Mouse (Mus musculus) liver, embryonic 16.5 days (tissue): ENCODE measurements around the gene Ugt3a2. TPM values are rescaled to one million over a fixed set of nuclear protein-coding genes. Genes with fewer than 3 reads are reported as not detected.

ENCODE experiments used
- ATAC-seq: fragments of 200-750 bp; cut with Nextera tagmentation; 2 replicates; pipeline ENCODE4 v1.8.0; 2017; ENCODE audit warnings: low read depth, mild to moderate bottlenecking, moderate number of reproducible peaks, moderate library complexity
- H3K27ac ChIP-seq: fragments of 300-500 bp; sonication (generic); 2 replicates; pipeline ENCODE4 v1.5.1; 2014; ENCODE audit warnings: mild to moderate bottlenecking, low read length
- H3K27me3 ChIP-seq: fragments of 300-500 bp; sonication (generic); 2 replicates; pipeline ENCODE4 v1.6.1; 2014; ENCODE audit warnings: low read depth, low read length, mixed read lengths; ENCODE audit not compliant: control insufficient read depth, insufficient read depth
- H3K36me3 ChIP-seq: fragments of 300-500 bp; sonication (generic); 2 replicates; pipeline ENCODE4 v1.6.1; 2014; ENCODE audit warnings: mild to moderate bottlenecking; ENCODE audit not compliant: control insufficient read depth, insufficient read depth
- H3K4me1 ChIP-seq: fragments of 300-500 bp; sonication (generic); 2 replicates; pipeline ENCODE4 v1.6.1; 2014; ENCODE audit warnings: low read depth, low read length, mixed read lengths; ENCODE audit not compliant: control insufficient read depth
- H3K4me2 ChIP-seq: fragments of 300-500 bp; sonication (generic); 2 replicates; pipeline ENCODE4 v1.6.1; 2014; ENCODE audit warnings: low read depth, low read length, mixed read lengths
- H3K4me3 ChIP-seq: fragments of 300-500 bp; sonication (generic); 2 replicates; pipeline ENCODE4 v1.5.1; 2014; ENCODE audit warnings: low read depth, mild to moderate bottlenecking, low read length
- H3K9ac ChIP-seq: fragments of 300-500 bp; sonication (generic); 2 replicates; pipeline ENCODE4 v1.6.1; 2014; ENCODE audit warnings: low read depth, low read length
- H3K9me3 ChIP-seq: fragments of 300-500 bp; sonication (generic); replicated peaks from 2 replicates; pipeline ENCODE4 v1.6.1; 2016; ENCODE audit warnings: low read length; ENCODE audit not compliant: control insufficient read depth
- WGBS: fragments of 180-500 bp; shearing (Covaris S2); extraction: QIAGEN DNeasy Blood & Tissue Kit; methylation state at CpG from one replicate; pipeline ENCODE4 v1.1.7; 2014; ENCODE audit not compliant: insufficient replicate concordance; 5-methylcytosine and 5-hydroxymethylcytosine counted together
- polyA plus RNA-seq: library from polyadenylated mRNA; unstranded; fragments of >200 nt; fragmentation: Nextera tagmentation; extraction: Ambion mirVana; gene quantifications from 2 replicates; pipeline ENCODE4 v1.2.1, GENCODE M21; 2015

Ugt3a2 gene
- polyA plus RNA-seq, 1 experiment from 2014 or later: 3.1 TPM

GRCm38 (mm10) chr15:9376281-9376680 is 40.9 kb downstream of the Ugt3a2 start:
- no peak overlapping the region for H3K27ac ChIP-seq
- ATAC-seq: no peak
- no peak overlapping the region for H3K9ac ChIP-seq
- no peaks in the 10 kb centered on the region for H3K27me3 ChIP-seq
- H3K36me3 ChIP-seq: no peaks in the 10 kb centered on the region
- no peak overlapping the region for H3K4me3 ChIP-seq
- H3K4me1 ChIP-seq: no peaks in the 10 kb centered on the region
- 68% methylated on average over 7 of the region's 7 CpGs for WGBS
- no peak overlapping the region for H3K4me2 ChIP-seq
- H3K9me3 ChIP-seq: no peaks in the 10 kb centered on the region

GRCm38 (mm10) chr15:9409475-9409874 is 74.1 kb downstream of the Ugt3a2 start:
- Histone ChIP-seq H3K4me1 (no peaks in the 10 kb centered on the region), H3K4me3 (no peak overlapping the region), H3K9me3 (no peaks in the 10 kb centered on the region), H3K27me3 (no peaks in the 10 kb centered on the region), H3K9ac (no peak overlapping the region), H3K27ac (no peak overlapping the region), H3K4me2 (no peak overlapping the region), H3K36me3 (no peaks in the 10 kb centered on the region)
- WGBS: 62% methylated on average over 3 of the region's 3 CpGs
- ATAC-seq: no peak

Other genes with a start within 250 kb of the Ugt3a2 start
- 1.9 and 2.0 TPM in 2 replicates for gene Lmbrd2, start 195.0 kb upstream of the Ugt3a2 start, polyA plus RNA-seq
- 16.5 and 19.3 TPM in 2 replicates for gene Skp2, start 180.1 kb upstream of the Ugt3a2 start, polyA plus RNA-seq
- gene Ugt3a1, start 58.7 kb upstream of the Ugt3a2 start, polyA plus RNA-seq: 1.9 and 2.0 TPM in 2 replicates
- gene Capsl, start 100.5 kb downstream of the Ugt3a2 start, polyA plus RNA-seq: 0.68 and 1.0 TPM in 2 replicates
- 1.1 and 1.4 TPM in 2 replicates for gene Il7r, start 194.6 kb downstream of the Ugt3a2 start, polyA plus RNA-seq